Mouse (Mus musculus): ENCODE results near the gene Zfp341. TPM values are rescaled to one million over a fixed set of nuclear protein-coding genes. Genes with fewer than 3 reads are reported as not detected.

Zfp341 gene
- total and polyA plus RNA-seq, 3 experiments = 2.7 to 4.0 (median 3.1) TPM

DNA sequence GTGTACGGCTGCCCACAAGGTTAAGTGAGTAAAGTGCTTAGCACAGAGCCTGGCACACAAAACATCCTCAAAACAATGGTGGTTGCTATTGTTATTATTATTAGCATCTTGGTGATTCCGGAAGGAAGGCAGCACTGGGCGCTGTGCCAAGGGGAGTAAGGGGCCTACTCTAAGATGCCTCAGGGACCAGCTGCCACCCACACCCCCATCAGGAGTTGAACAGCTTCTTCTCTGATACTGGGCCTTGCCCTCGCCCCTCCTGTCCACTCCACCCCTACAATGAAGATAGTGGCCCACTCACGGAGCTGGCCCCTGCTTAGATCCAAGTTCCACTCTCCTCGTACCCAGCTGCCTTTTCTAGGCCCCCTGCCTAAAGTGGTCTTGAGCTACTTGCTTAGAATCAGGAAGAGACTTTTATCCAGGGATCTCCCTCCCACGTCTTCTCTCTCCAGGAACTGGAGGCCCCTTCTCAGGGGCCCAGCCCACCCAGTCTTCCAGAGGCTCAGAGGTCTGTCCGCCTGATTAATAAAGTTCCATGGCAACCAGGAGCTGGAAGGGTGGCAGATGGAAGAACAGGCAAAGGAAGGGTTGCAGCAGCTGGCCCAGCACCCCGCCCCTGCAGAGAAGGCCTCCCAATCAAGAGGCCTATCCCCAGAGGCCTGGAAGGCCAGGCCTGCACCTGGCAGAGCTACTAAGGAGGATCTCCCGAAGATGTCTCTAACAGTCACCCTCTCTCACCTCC lies 44.6 kb upstream of the Zfp341 start:
- no peaks in the 10 kb centered on the region for H3K36me3 ChIP-seq (ENCODE audit: control insufficient read depth, insufficient read depth, low read length)
- H3K9ac ChIP-seq (ENCODE audit: low read depth, low read length) = no peak overlapping the region; the same call in 1 of the 2 replicates
- intact Hi-C loops (cut with DNase I) = no loop called here
- TF ChIP-seq CTCF (IDR thresholded peaks at IDR 0.05) (no peak), POLR2A (IDR thresholded peaks at IDR 0.05; ENCODE audit: insufficient read depth, low read depth, low read length) (no peak), EP300 (IDR thresholded peaks at IDR 0.05; ENCODE audit: insufficient read depth, low read depth, low read length) (no peak)
- no peak overlapping the region for H3K27ac ChIP-seq
- H3K27me3 ChIP-seq (ENCODE audit: control insufficient read depth, insufficient read depth, low read length) = no peaks in the 10 kb centered on the region
- DNase-seq = no peak
- 36% methylated on average over 10 of the region's 10 CpGs for WGBS
- peak overlapping the region; percentile 60 for H3K4me3 ChIP-seq
- no peaks in the 10 kb centered on the region for H3K4me1 ChIP-seq (ENCODE audit: control insufficient read depth, insufficient read depth, low read length)
- H3K79me2 ChIP-seq (replicated peaks; ENCODE audit: control insufficient read depth, insufficient read depth, low read length) = no peaks in the 10 kb centered on the region

DNA sequence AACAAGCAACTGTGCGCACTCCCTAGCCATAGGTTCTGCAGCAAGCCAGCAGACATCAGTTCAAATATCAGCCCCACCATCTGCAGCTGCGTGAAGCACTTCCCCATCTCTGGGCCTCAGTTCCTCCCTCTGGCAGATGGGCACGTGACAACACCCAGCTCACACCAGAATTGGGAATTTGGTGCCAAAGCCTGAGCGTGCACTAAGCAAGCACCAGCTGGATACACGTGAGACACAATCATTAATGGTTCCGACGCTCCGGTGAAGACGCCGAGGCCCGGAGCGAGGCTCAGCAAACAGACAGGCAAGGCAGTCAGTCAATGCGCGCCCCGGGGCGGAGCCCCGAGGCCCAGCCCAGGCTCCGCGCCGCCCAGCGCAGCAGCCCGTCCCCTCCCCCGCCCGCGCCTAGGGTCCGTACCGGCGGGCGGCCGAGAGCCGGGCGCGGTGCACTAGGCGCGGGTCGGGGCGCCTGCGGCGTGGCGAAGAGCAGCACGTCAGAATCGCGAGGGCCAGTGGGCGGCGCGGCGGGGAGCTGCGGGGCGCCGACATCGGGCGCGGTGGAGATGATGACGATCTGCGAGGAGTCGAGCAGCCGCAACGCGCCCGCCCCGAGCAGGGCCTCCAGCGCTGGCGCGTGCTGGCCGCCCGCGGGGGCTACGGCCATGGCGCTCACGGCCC lies 43.9 kb upstream of the Zfp341 start:
- Histone ChIP-seq H3K79me2 (replicated peaks; ENCODE audit: control insufficient read depth, insufficient read depth, low read length) (no peaks in the 10 kb centered on the region), H3K4me1 (ENCODE audit: control insufficient read depth, insufficient read depth, low read length) (no peaks in the 10 kb centered on the region), H3K9ac (ENCODE audit: low read depth, low read length) (peak overlapping the region; percentile 27), H3K4me3 (peak overlapping the region; percentile 60), H3K27me3 (ENCODE audit: control insufficient read depth, insufficient read depth, low read length) (no peaks in the 10 kb centered on the region), H3K27ac (no peak overlapping the region), H3K36me3 (ENCODE audit: control insufficient read depth, insufficient read depth, low read length) (no peaks in the 10 kb centered on the region)
- no peak for TF ChIP-seq CTCF (IDR thresholded peaks at IDR 0.05)
- TF ChIP-seq POLR2A (IDR thresholded peaks at IDR 0.05; ENCODE audit: insufficient read depth, low read depth, low read length) = no peak
- TF ChIP-seq EP300 (IDR thresholded peaks at IDR 0.05; ENCODE audit: insufficient read depth, low read depth, low read length) = no peak
- peak; percentile 69 to 73 for DNase-seq
- intact Hi-C loops (cut with DNase I) = no loop called here
- 2% methylated on average over 61 of the region's 70 CpGs for WGBS

DNA sequence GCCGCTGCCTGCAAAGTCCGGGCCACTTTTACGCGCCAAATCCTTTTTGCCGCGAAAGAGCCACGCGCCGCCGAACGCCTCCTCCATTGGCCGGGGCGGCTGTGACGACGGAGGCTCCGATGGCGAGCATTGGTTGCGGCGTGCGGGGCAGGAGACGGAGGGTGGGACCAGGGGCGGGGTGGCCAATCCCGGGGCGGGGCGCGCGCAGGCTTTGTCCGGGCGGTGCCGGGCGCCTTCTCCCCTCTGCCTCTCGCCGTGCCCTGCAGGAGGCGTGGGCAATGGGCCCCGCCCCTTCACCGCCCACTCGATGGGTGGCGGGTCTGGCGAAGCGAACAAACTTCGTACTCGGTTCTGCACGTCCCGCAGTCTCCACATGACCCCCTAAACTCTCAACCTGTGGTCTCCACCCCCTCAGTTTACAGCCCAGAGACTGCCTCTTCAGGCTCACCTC lies 43.2 kb upstream of the Zfp341 start, which contains the start of gene E2f1:
E2f1 (minus strand) TSS at position 57 of the 451 bp plus-strand sequence.
- Histone ChIP-seq H3K4me3 (peak within 1 kb of the TSS; percentile 65), H3K4me1 (ENCODE audit: control insufficient read depth, insufficient read depth, low read length) (no peaks in the 10 kb centered on the region), H3K79me2 (replicated peaks; ENCODE audit: control insufficient read depth, insufficient read depth, low read length) (no peaks in the 10 kb centered on the region), H3K36me3 (ENCODE audit: control insufficient read depth, insufficient read depth, low read length) (no peaks in the 10 kb centered on the region), H3K27ac (peak within 1 kb of the TSS; percentile 31), H3K9ac (ENCODE audit: low read depth, low read length) (peak within 1 kb of the TSS; percentile 27), H3K27me3 (ENCODE audit: control insufficient read depth, insufficient read depth, low read length) (no peaks in the 10 kb centered on the region)
- intact Hi-C loops (cut with DNase I) = loop anchor here (2.0 kb wide), 1 partner anchor 33 kb away; the partner anchor contains the start of gene Pxmp4
- DNase-seq = peak; percentile 94 to 96
- peak; percentile 42 for TF ChIP-seq CTCF (IDR thresholded peaks at IDR 0.05)
- TF ChIP-seq POLR2A (IDR thresholded peaks at IDR 0.05; ENCODE audit: insufficient read depth, low read depth, low read length) = no peak
- 0% methylated on average over 38 of the region's 44 CpGs for WGBS

DNA sequence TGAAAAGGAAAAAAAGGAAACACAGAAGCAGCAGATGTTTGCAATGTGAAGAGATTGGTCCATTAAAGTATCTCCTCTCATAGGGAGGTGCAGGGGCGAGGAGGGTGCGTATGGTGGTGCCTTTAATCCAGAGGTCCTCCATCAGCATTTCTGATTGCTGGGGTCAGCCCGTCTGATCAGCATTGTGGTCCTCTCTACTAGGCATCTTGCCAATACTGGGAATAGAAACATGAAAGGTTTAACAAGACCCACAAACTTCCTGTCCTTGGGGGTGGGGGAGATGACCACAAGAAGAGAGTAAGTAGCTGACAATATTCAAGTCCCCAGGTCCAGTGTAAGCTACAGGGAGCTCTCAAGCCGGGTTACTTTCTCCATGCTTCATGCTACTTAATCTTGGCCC lies 42.4 kb upstream of the Zfp341 start:
- intact Hi-C loops (cut with DNase I) = loop anchor here (2.0 kb wide), 1 partner anchor 32 kb away; the partner anchor contains the start of gene Pxmp4
- Histone ChIP-seq H3K36me3 (ENCODE audit: control insufficient read depth, insufficient read depth, low read length) (no peaks in the 10 kb centered on the region), H3K27me3 (ENCODE audit: control insufficient read depth, insufficient read depth, low read length) (no peaks in the 10 kb centered on the region), H3K4me1 (ENCODE audit: control insufficient read depth, insufficient read depth, low read length) (no peaks in the 10 kb centered on the region), H3K27ac (no peak overlapping the region), H3K79me2 (replicated peaks; ENCODE audit: control insufficient read depth, insufficient read depth, low read length) (no peaks in the 10 kb centered on the region), H3K4me3 (no peak overlapping the region), H3K9ac (ENCODE audit: low read depth, low read length) (no peak overlapping the region)
- no peak for DNase-seq
- TF ChIP-seq EP300 (IDR thresholded peaks at IDR 0.05; ENCODE audit: insufficient read depth, low read depth, low read length) (no peak), POLR2A (IDR thresholded peaks at IDR 0.05; ENCODE audit: insufficient read depth, low read depth, low read length) (no peak), CTCF (IDR thresholded peaks at IDR 0.05) (no peak)
- 55% methylated on average over 4 of the region's 4 CpGs for WGBS

DNA sequence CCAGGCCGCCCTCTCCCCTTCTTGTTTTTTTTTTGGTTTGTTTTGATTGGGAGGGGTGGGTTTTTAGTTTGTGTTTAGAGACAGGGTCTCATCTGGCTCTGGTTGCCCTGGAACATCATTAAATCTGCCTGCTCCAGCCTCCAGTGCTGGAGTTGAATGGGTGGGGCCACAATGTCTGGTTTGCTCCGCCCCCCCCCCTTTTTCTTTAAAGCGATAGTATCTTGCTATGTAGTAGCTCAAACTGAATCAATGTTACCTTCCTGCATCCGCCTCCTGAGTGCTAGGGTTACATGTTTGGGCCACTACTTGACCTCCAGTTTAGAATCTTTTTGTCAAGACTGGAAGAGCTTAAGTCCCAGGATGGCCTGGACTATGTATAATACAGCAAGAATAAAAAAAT lies 41.8 kb upstream of the Zfp341 start:
- Histone ChIP-seq H3K79me2 (replicated peaks; ENCODE audit: control insufficient read depth, insufficient read depth, low read length) (no peaks in the 10 kb centered on the region), H3K36me3 (ENCODE audit: control insufficient read depth, insufficient read depth, low read length) (no peaks in the 10 kb centered on the region), H3K4me3 (no peak overlapping the region), H3K27me3 (ENCODE audit: control insufficient read depth, insufficient read depth, low read length) (no peaks in the 10 kb centered on the region), H3K27ac (no peak overlapping the region), H3K9ac (ENCODE audit: low read depth, low read length) (no peak overlapping the region), H3K4me1 (ENCODE audit: control insufficient read depth, insufficient read depth, low read length) (no peaks in the 10 kb centered on the region)
- TF ChIP-seq EP300 (IDR thresholded peaks at IDR 0.05; ENCODE audit: insufficient read depth, low read depth, low read length) (no peak), POLR2A (IDR thresholded peaks at IDR 0.05; ENCODE audit: insufficient read depth, low read depth, low read length) (no peak), CTCF (IDR thresholded peaks at IDR 0.05) (no peak)
- no peak for DNase-seq
- WGBS = 77% methylated on average over 4 of the region's 4 CpGs
- intact Hi-C loops (cut with DNase I) = loop anchor here (2.0 kb wide), 1 partner anchor 32 kb away; the partner anchor contains the start of gene Pxmp4
